Mouse (Mus musculus) lung, embryonic 16.5 days (tissue): ENCODE data around the gene Yipf1. TPM values are rescaled to one million over a fixed set of nuclear protein-coding genes. Genes with fewer than 3 reads are reported as not detected.

ENCODE experiments used
- ATAC-seq: fragments of 200-750 bp; cut with Nextera tagmentation; 2 replicates; pipeline ENCODE4 v1.8.0; 2017; ENCODE audit warnings: low read depth, mild to moderate bottlenecking, moderate library complexity
- H3K27ac ChIP-seq: fragments of 300-500 bp; sonication (generic); 2 replicates; pipeline ENCODE4 v1.5.1; 2014; ENCODE audit warnings: mild to moderate bottlenecking, control low read depth, low read length
- H3K27me3 ChIP-seq: fragments of 300-500 bp; sonication (generic); 2 replicates; pipeline ENCODE4 v1.6.1; 2014; ENCODE audit warnings: low read depth, low read length, mixed read lengths; ENCODE audit not compliant: control insufficient read depth, insufficient read depth
- H3K36me3 ChIP-seq: fragments of 300-500 bp; sonication (generic); 2 replicates; pipeline ENCODE4 v1.6.1; 2014; ENCODE audit warnings: low read length; ENCODE audit not compliant: control insufficient read depth, insufficient read depth
- H3K4me1 ChIP-seq: fragments of 300-500 bp; sonication (generic); replicated peaks from 2 replicates; pipeline ENCODE4 v1.6.1; 2014; ENCODE audit warnings: low read length, mixed read lengths; ENCODE audit not compliant: control insufficient read depth, insufficient read depth
- H3K4me2 ChIP-seq: fragments of 300-500 bp; sonication (generic); 2 replicates; pipeline ENCODE4 v1.6.1; 2014; ENCODE audit warnings: low read depth, low read length, control low read depth
- H3K4me3 ChIP-seq: fragments of 300-500 bp; sonication (generic); 2 replicates; pipeline ENCODE4 v1.5.1; 2014; ENCODE audit warnings: mild to moderate bottlenecking, low read length, control low read depth
- H3K9ac ChIP-seq: fragments of 300-500 bp; sonication (generic); 2 replicates; pipeline ENCODE4 v1.6.1; 2014; ENCODE audit warnings: low read length, control low read depth
- H3K9me3 ChIP-seq: fragments of 300-500 bp; sonication (generic); 2 replicates; pipeline ENCODE4 v1.6.1; 2016; ENCODE audit warnings: low read length; ENCODE audit not compliant: control insufficient read depth
- WGBS: fragments of 180-500 bp; shearing (Covaris S2); extraction: QIAGEN DNeasy Blood & Tissue Kit; methylation state at CpG from one replicate; pipeline ENCODE4 v1.1.7; 2014; 5-methylcytosine and 5-hydroxymethylcytosine counted together
- polyA plus RNA-seq: library from polyadenylated mRNA; unstranded; fragments of >200 nt; fragmentation: Nextera tagmentation; extraction: Ambion mirVana; gene quantifications from 2 replicates; pipeline ENCODE4 v1.2.1, GENCODE M21; 2015

Gene Yipf1
- 55.5 and 56.4 TPM in 2 replicates for polyA plus RNA-seq

DNA sequence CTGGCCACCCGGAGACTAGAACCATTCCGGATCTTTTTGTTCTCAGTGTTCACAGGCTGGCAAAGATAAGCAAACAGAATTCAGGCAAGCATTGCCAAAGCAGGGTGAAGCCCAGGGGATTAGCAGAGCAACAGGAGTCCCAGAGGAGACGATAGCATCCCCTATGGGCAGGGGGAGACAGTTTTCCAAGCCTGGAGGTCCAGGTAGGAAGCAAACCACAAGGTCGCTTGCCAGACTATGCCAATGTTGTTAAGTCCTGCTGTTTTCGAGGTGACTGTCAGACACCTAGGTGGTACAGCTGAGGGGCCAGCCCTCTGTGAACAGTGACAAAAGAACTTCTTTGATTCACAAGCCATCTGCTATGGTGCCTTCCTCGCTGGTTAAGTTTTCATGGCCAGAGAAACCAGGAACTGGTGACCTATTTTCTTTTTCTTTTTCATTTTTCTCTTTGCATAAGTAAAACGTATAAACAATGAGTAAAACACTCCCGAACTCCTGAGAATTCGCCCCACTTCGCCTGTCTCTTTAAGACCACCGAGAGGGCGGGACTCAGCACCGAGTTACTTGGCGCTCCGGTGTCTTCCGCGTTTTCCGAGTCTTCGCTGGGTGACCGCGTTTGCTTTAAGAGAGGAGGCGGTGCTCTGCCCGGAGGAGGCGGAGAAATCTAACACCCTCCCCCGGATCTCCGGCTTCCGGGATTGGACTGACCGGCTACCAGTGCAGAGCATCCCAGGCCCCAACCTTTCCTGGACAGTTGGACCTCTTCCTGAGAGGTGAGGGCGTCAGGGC is at the start of gene Yipf1:
TSS of gene Yipf1 (plus strand) at position 674 of the 789 bp plus-strand sequence.
- Histone ChIP-seq H3K4me2 (peak within 1 kb of the TSS; percentile 78), H3K27me3 (no peaks in the 10 kb centered on the region), H3K4me3 (peak within 1 kb of the TSS; percentile 58), H3K9ac (peak within 1 kb of the TSS; percentile 70), H3K36me3 (peaks cover 9% of the 10 kb centered on the region), H3K9me3 (no peaks in the 10 kb centered on the region), H3K4me1 (peaks cover 7% of the 10 kb centered on the region), H3K27ac (peak within 1 kb of the TSS; percentile 38)
- under 1% methylated on average over 29 of the region's 29 CpGs for WGBS
- peak; percentile 96 for ATAC-seq

DNA sequence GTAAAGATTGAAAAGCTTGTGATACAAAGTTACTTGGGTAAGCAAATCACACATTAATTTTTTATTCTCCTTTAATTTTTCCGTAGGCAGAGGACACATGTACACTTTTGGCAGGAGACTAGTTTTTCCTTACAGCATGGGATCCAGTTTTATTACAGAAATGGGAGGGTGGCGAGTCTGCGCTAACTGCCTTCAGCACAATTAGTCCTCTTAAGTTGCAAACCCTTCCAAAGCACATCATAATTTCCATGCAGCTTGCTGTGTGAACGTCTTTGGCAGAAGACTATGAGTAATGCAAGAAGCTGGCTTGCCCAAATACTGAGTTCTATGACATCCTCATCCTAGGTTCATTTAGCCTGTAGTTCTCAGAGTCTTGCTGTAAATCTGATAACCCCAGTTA is 40.5 kb upstream of the Yipf1 start:
- Histone ChIP-seq H3K36me3 (no peaks in the 10 kb centered on the region), H3K9ac (no peak overlapping the region), H3K27me3 (no peaks in the 10 kb centered on the region), H3K4me1 (no peaks in the 10 kb centered on the region), H3K4me2 (no peak overlapping the region), H3K4me3 (no peak overlapping the region), H3K27ac (no peak overlapping the region), H3K9me3 (no peaks in the 10 kb centered on the region)
- WGBS = 66% methylated on average over 4 of the region's 4 CpGs
- no peak for ATAC-seq

DNA sequence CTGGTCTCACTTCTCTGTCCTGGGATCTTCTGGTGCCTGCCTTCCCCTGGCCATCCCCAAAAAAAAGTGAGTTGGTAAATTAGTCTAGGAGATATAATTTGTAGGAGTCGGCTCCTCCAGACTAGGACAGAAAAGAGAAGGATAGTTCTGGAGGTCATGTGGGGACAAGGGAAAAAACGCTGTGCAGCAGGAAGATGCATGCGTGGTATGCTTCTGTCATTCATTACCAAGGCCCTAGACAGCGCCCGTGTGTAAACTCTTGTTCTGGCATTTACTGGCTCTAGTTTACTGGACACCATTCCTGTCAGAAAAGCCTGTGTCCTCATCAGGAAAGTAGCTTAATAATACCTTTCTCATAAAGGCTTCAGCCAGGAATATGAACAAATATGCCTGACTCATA is 39.7 kb upstream of the Yipf1 start:
- H3K4me1 ChIP-seq = no peaks in the 10 kb centered on the region
- no peaks in the 10 kb centered on the region for H3K9me3 ChIP-seq
- ATAC-seq = no peak
- H3K27me3 ChIP-seq = no peaks in the 10 kb centered on the region
- WGBS = 67% methylated on average over 5 of the region's 5 CpGs
- H3K4me2 ChIP-seq = no peak overlapping the region
- H3K36me3 ChIP-seq = no peaks in the 10 kb centered on the region
- no peak overlapping the region for H3K27ac ChIP-seq
- H3K4me3 ChIP-seq = no peak overlapping the region
- no peak overlapping the region for H3K9ac ChIP-seq

- Histone ChIP-seq H3K4me2 (no peak overlapping the region), H3K4me1 (no peaks in the 10 kb centered on the region), H3K9ac (no peak overlapping the region), H3K9me3 (no peaks in the 10 kb centered on the region), H3K36me3 (peaks cover 4% of the 10 kb centered on the region; the same call in 1 of the 2 replicates), H3K4me3 (no peak overlapping the region), H3K27ac (no peak overlapping the region), H3K27me3 (no peaks in the 10 kb centered on the region)
- WGBS = 26% methylated on average over 8 of the region's 8 CpGs
- ATAC-seq = no peak
These were observed 35.9 kb upstream of the Yipf1 start for GRCm38 (mm10) chr4:107278188-107278707.

DNA sequence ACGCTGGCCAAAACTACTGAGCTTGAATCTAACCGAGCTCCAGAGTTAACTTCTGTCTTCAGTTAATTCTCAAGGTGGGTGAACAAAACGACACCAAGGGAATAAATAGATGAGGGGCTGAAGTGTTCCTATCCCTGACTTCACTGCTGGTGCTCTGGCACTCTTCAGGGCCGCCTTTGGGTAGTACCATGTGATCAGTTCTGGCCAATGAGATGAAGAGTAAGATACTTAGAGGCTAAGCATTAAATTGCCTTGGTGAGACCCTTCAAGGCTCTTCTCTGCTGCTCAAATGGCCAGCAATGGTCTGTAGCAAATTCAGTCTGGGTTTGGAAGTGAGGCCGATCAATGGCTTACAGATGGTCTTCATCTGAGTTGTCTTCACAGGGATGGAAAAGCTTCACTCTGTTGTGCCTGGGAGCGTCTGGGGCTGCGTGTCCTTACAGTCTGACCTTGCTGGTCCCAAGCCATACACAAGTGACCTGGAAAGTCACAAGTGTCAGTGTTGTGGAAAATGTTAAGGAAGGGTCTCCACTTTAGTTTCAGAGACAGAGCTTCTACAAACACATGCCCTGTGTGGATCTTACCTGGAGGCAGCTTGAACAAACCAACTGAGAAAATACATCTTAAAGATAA is 33.2 kb upstream of the Yipf1 start:
- H3K27ac ChIP-seq = no peak overlapping the region
- 81% methylated on average over 7 of the region's 7 CpGs for WGBS

DNA sequence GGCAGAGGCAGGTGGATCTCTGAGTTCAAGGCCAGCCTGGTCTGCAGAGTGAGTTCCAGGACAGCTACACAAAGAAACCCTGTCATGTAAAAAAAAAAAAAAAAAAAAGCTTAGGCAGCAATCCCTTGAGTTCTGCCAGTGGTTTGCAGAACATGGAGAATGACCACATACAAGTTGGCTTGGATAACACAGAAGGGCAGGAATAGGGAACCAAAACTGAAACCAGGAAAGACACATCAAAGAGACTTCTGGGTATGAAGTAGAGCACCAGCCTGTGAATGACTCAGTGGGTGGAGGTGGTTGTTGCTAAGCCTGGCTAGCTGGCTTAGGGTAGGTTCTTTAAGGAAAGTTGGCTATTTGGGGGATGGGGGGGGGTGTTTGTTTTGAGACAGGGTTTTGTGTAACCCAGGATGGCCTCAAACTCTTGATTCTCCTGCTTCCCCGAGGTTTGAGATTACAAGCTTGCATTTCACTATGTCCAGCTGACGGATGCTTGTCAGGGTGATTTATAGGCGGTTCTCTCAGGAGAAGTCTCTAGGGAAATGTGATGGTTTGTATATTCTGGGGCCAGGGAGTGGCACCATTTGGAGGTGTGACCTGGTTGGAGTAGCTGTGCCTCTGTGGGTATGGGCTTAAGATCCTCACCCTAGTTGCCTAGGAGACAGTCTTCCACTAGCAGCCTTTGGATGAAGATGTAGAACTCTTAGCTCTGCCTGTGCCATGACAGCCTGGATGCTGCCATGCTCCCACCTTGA is 28.5 kb upstream of the Yipf1 start:
- Histone ChIP-seq H3K4me3 (no peak overlapping the region), H3K9me3 (no peaks in the 10 kb centered on the region), H3K27ac (no peak overlapping the region), H3K4me2 (no peak overlapping the region), H3K9ac (no peak overlapping the region), H3K4me1 (no peaks in the 10 kb centered on the region), H3K27me3 (no peaks in the 10 kb centered on the region), H3K36me3 (no peaks in the 10 kb centered on the region)
- ATAC-seq = no peak
- 43% methylated on average over 3 of the region's 3 CpGs for WGBS

More for the DNA sequence above, 33.2 kb upstream of the Yipf1 start:
- no peak overlapping the region for H3K9ac ChIP-seq
- peaks cover 4% of the 10 kb centered on the region; the same call in 1 of the 2 replicates for H3K36me3 ChIP-seq
- no peaks in the 10 kb centered on the region for H3K4me1 ChIP-seq
- no peak overlapping the region for H3K4me3 ChIP-seq
- H3K4me2 ChIP-seq = no peak overlapping the region
- no peaks in the 10 kb centered on the region for H3K9me3 ChIP-seq
- no peak for ATAC-seq
- H3K27me3 ChIP-seq = no peaks in the 10 kb centered on the region

DNA sequence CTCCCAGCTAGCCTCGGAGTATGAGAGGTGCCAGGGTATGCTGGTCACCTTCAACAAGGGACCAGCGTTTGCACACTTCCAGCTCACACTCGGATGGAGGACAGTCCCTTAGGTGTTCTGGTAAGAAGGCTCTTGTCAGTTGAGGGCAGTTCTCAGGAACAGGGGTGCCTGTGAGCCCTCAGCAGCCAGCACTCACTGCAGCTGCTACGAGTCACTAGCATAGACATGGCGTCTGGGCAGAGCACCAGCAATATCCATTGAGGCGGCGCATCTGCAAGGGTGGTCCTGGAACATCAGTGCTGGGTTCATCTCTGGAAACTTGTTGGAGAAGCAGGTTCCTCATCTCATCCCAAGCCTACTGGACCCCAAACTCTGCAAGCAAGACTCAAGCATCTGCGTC is 27.8 kb upstream of the Yipf1 start:
- H3K27me3 ChIP-seq = no peaks in the 10 kb centered on the region
- no peak overlapping the region for H3K27ac ChIP-seq
- ATAC-seq = no peak
- H3K36me3 ChIP-seq = no peaks in the 10 kb centered on the region
- no peak overlapping the region for H3K9ac ChIP-seq
- no peak overlapping the region for H3K4me3 ChIP-seq
- H3K9me3 ChIP-seq = no peaks in the 10 kb centered on the region
- H3K4me2 ChIP-seq = no peak overlapping the region
- 91% methylated on average over 8 of the region's 8 CpGs for WGBS
- no peaks in the 10 kb centered on the region for H3K4me1 ChIP-seq

GRCm38 (mm10) chr4:107287517-107287916 is 26.6 kb upstream of the Yipf1 start:
- H3K27ac ChIP-seq = no peak overlapping the region
- H3K4me2 ChIP-seq = no peak overlapping the region
- no peak overlapping the region for H3K4me3 ChIP-seq
- WGBS = 46% methylated on average over 2 of the region's 2 CpGs
- no peaks in the 10 kb centered on the region for H3K27me3 ChIP-seq
- no peak for ATAC-seq
- H3K9ac ChIP-seq = no peak overlapping the region
- no peaks in the 10 kb centered on the region for H3K9me3 ChIP-seq
- H3K4me1 ChIP-seq = no peaks in the 10 kb centered on the region
- H3K36me3 ChIP-seq = no peaks in the 10 kb centered on the region
